Mouse (Mus musculus) limb, embryonic 14.5 days (tissue): ENCODE measurements around the gene Sapcd2. TPM values are rescaled to one million over a fixed set of nuclear protein-coding genes. Genes with fewer than 3 reads are reported as not detected.
A peak's percentile ranks its signal among the peaks of the same experiment; 100 is the strongest.

Experiments
- ATAC-seq: fragments of 200-750 bp; cut with Nextera tagmentation; 2 replicates; pipeline ENCODE4 v1.8.0; 2017; ENCODE audit warnings: low read depth, moderate number of reproducible peaks, moderate TSS enrichment; ENCODE audit not compliant: low FRiP score
- DNase-seq: peaks from one replicate; pipeline ENCODE4 v3.0.0-alpha.2; 2015; ENCODE audit warnings: low spot score
- H3K27ac ChIP-seq: fragments of 300-500 bp; sonication (generic); replicated peaks from 2 replicates; pipeline ENCODE4 v1.5.1; 2014; ENCODE audit warnings: low read depth, mild to moderate bottlenecking, low read length, moderate library complexity, mixed read lengths
- H3K27me3 ChIP-seq: fragments of 300-500 bp; sonication (generic); 2 replicates; pipeline ENCODE4 v1.6.1; 2014; ENCODE audit warnings: low read length, mixed read lengths; ENCODE audit not compliant: control insufficient read depth, insufficient read depth
- H3K36me3 ChIP-seq: fragments of 300-500 bp; sonication (generic); 2 replicates; pipeline ENCODE4 v1.6.1; 2014; ENCODE audit warnings: mild to moderate bottlenecking, low read length, moderate library complexity, mixed read lengths; ENCODE audit not compliant: control insufficient read depth, insufficient read depth
- H3K4me1 ChIP-seq: fragments of 300-500 bp; sonication (generic); 2 replicates; pipeline ENCODE4 v1.6.1; 2014; ENCODE audit warnings: antibody characterized with exemption, low read length, mixed read lengths; ENCODE audit not compliant: control insufficient read depth, insufficient read depth
- H3K4me2 ChIP-seq: fragments of 300-500 bp; sonication (generic); replicated peaks from 2 replicates; pipeline ENCODE4 v1.6.1; 2014; ENCODE audit warnings: low read depth, mild to moderate bottlenecking, low read length, moderate library complexity; ENCODE audit not compliant: severe bottlenecking
- H3K4me3 ChIP-seq: fragments of 300-500 bp; sonication (generic); replicated peaks from 2 replicates; pipeline ENCODE4 v1.5.1; 2014; ENCODE audit warnings: low read length
- H3K9ac ChIP-seq: fragments of 300-500 bp; sonication (generic); 2 replicates; pipeline ENCODE4 v1.6.1; 2014; ENCODE audit warnings: mild to moderate bottlenecking, low read depth, low read length, moderate library complexity; ENCODE audit not compliant: severe bottlenecking
- H3K9me3 ChIP-seq: fragments of 300-500 bp; sonication (generic); 2 replicates; pipeline ENCODE4 v1.6.1; 2016; ENCODE audit warnings: low read length; ENCODE audit not compliant: control insufficient read depth
- POLR2A ChIP-seq: fragments of 200-500 bp; IDR thresholded peaks from 2 replicates; pipeline ENCODE4 v1.8.0; 2012; ENCODE audit warnings: inconsistent platforms, mild to moderate bottlenecking, moderate library complexity, borderline replicate concordance; ENCODE audit not compliant: insufficient read depth, insufficient read length; ENCODE audit errors: extremely low read depth
- WGBS: fragments of 180-500 bp; shearing (Covaris S2); extraction: QIAGEN DNeasy Blood & Tissue Kit; methylation state at CpG from one replicate; pipeline ENCODE4 v1.1.7; 2014; 5-methylcytosine and 5-hydroxymethylcytosine counted together
- polyA plus RNA-seq, 2 experiments: library from polyadenylated mRNA; depleted of rRNA in 1 of 2; stranded (reverse) in 1 of 2; unstranded in 1 of 2; fragments of >200 nt; fragmentation: Nextera tagmentation in 1 of 2; extraction: Ambion mirVana in 1 of 2; gene quantifications; 2 replicates each; pipeline versions ENCODE4 v1.2.1 to v1.2.3; 2012 to 2014

Sapcd2 gene
- polyA plus RNA-seq, 2 experiments, result 33.1 to 42.5 TPM

DNA sequence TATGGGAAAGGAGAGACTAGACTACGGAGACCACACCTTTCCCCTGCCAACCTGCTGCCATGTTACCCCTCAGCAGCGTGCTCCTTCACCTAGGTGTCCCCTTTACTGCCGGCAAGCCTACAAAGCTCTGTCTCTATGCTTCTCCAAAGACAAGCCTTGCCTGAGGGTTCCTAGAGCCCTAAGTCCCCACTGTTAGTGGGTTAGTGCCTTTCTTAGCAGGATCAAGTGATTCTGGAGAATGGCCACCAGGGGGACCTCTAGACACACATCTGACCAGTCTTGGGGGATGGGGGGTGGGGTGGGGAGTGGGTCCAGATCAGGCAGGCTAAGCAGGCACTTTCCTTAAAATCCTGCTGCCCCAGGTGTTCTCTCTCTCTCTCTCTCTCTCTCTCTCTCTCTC lies 49.8 kb downstream of the Sapcd2 start:
- WGBS, result 14% methylated on average over 3 of the region's 3 CpGs

DNA sequence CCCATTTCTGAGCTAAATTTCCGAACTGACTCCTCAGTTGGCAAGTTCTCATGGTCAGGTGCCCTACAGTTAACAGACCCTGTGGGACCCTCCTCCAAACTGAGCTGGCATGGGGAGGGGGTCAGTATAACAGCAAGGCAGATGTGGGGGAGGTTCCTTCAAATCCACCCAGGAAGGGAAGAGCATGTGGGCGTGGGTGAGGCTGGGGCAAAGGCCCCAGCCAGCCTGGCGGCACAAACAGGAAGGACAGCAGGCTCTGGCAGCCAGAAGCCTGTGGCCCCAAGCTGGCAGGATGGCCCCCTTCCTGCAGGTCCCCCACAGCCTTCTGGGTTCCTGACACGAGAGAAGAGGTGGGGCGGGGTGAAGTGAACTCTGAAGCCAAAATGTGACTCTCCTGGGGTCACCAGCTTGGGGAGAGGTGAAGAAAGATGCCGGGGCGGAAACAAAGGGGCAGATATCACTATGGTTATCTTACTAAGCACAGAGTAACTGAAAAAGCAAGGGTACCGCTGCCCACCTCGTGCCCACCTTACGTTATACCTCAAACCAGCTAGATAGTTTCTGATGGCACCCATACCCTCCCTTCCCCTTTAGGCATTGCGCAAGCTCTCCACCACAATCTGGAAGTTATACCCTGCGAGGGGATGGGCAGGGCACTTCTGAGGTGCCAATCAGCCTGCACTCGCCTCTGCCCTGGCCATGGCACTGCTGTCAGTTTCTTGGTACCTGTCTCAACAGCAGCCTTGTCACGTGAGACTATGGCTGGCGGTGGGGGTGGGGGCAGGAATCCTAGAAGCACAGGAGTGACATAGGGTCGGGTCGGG lies 50.7 kb downstream of the Sapcd2 start, which contains the start of gene Fut7:
Gene Fut7, plus strand, starts transcription at position 681 of the 824 bp plus-strand sequence.
- Histone ChIP-seq H3K4me2 (no peak within 1 kb of the TSS), H3K9ac (no peak within 1 kb of the TSS), H3K4me1 (no peaks in the 10 kb centered on the region), H3K27me3 (no peaks in the 10 kb centered on the region), H3K27ac (no peak within 1 kb of the TSS), H3K9me3 (no peaks in the 10 kb centered on the region), H3K4me3 (no peak within 1 kb of the TSS), H3K36me3 (no peaks in the 10 kb centered on the region)
- DNase-seq, result no peak
- no peak for ATAC-seq
- 53% methylated on average over 17 of the region's 17 CpGs for WGBS
- TF ChIP-seq POLR2A, result no peak

More for the DNA sequence above, 49.8 kb downstream of the Sapcd2 start:
- no peak for TF ChIP-seq POLR2A
- Histone ChIP-seq H3K27ac (no peak overlapping the region), H3K27me3 (no peaks in the 10 kb centered on the region), H3K9me3 (no peaks in the 10 kb centered on the region), H3K9ac (no peak overlapping the region), H3K4me3 (no peak overlapping the region), H3K4me2 (no peak overlapping the region), H3K4me1 (no peaks in the 10 kb centered on the region), H3K36me3 (no peaks in the 10 kb centered on the region)
- DNase-seq, result peak; percentile 80
- ATAC-seq, result peak; percentile 50; the same call in 1 of the 2 replicates

DNA sequence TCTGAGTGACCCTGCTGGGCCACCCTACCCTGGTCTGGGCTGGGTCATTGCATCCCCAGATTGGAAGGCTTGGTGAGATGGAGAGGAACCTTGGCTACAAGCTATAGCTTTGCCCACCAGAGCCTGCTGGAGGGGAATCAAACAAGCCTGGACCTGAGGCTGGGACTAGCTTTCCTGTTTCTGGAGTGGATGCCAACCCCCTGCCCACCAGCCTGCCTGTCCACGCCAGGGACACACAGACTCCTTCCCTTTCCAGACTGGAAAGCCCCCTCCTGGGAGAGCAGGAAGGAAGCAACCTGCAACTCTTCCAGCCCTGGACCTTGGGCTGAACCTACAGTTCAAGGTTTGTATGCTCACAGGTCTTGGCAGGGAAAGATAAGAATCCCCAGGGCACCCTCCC lies 51.5 kb downstream of the Sapcd2 start:
- no peaks in the 10 kb centered on the region for H3K9me3 ChIP-seq
- ATAC-seq (no peak), DNase-seq (no peak)
- H3K4me1 ChIP-seq, result no peaks in the 10 kb centered on the region
- no peak for TF ChIP-seq POLR2A
- 50% methylated on average over 1 of the region's 1 CpGs for WGBS
- H3K4me2 ChIP-seq, result no peak overlapping the region
- no peak overlapping the region for H3K9ac ChIP-seq
- no peak overlapping the region for H3K4me3 ChIP-seq
- no peaks in the 10 kb centered on the region for H3K27me3 ChIP-seq
- H3K27ac ChIP-seq, result no peak overlapping the region
- no peaks in the 10 kb centered on the region for H3K36me3 ChIP-seq

GRCm38 (mm10) chr2:25425481-25425880 lies 53.4 kb downstream of the Sapcd2 start:
- DNase-seq, result no peak
- no peak for TF ChIP-seq POLR2A
- WGBS, result 52% methylated on average over 27 of the region's 27 CpGs
- Histone ChIP-seq H3K36me3 (no peaks in the 10 kb centered on the region), H3K4me1 (peaks cover 3% of the 10 kb centered on the region; the same call in 1 of the 2 replicates), H3K9me3 (no peaks in the 10 kb centered on the region), H3K4me3 (no peak overlapping the region), H3K27me3 (no peaks in the 10 kb centered on the region; the same call in 1 of the 2 replicates), H3K9ac (no peak overlapping the region), H3K4me2 (no peak overlapping the region), H3K27ac (no peak overlapping the region)
- no peak for ATAC-seq

- H3K4me1 ChIP-seq, result peaks cover 3% of the 10 kb centered on the region; the same call in 1 of the 2 replicates
- H3K36me3 ChIP-seq, result no peaks in the 10 kb centered on the region
- TF ChIP-seq POLR2A, result no peak
- DNase-seq, result peak; percentile 85
- ATAC-seq, result no peak
- H3K9me3 ChIP-seq, result no peaks in the 10 kb centered on the region
- H3K27ac ChIP-seq, result no peak overlapping the region
- H3K9ac ChIP-seq, result no peak overlapping the region
- H3K4me3 ChIP-seq, result no peak overlapping the region
- no peaks in the 10 kb centered on the region; the same call in 1 of the 2 replicates for H3K27me3 ChIP-seq
- 26% methylated on average over 5 of the region's 5 CpGs for WGBS
- no peak overlapping the region for H3K4me2 ChIP-seq
Observed at GRCm38 (mm10) chr2:25426721-25427191, 54.6 kb downstream of the Sapcd2 start.
